Mouse (Mus musculus): ENCODE data around the gene Clstn1. TPM values are rescaled to one million over a fixed set of nuclear protein-coding genes. Genes with fewer than 3 reads are reported as not detected.

The Clstn1 gene
- total RNA-seq, 1 experiment from 2014 or later = 15.2 TPM

- no peak for ATAC-seq (replicated peaks in 1 of 2; ENCODE audit: insufficient read depth in 1 of 2, low FRiP score in 2 of 2, low TSS enrichment in 1 of 2, low read depth in 1 of 2, poor library complexity in 2 of 2, severe bottlenecking in 2 of 2)
Measured at GRCm38 (mm10) chr4:149562905-149563347, 23.3 kb upstream of the Clstn1 start.

GRCm38 (mm10) chr4:149563941-149564361, 22.3 kb upstream of the Clstn1 start:
- ATAC-seq (replicated peaks in 1 of 2; ENCODE audit: insufficient read depth in 1 of 2, low FRiP score in 2 of 2, low TSS enrichment in 1 of 2, low read depth in 1 of 2, poor library complexity in 2 of 2, severe bottlenecking in 2 of 2) = no peak

GRCm38 (mm10) chr4:149564452-149565407, 21.5 kb upstream of the Clstn1 start:
- ATAC-seq (replicated peaks in 1 of 2; ENCODE audit: insufficient read depth in 1 of 2, low FRiP score in 2 of 2, low TSS enrichment in 1 of 2, low read depth in 1 of 2, poor library complexity in 2 of 2, severe bottlenecking in 2 of 2) = no peak

- ATAC-seq (replicated peaks in 1 of 2; ENCODE audit: insufficient read depth in 1 of 2, low FRiP score in 2 of 2, low TSS enrichment in 1 of 2, low read depth in 1 of 2, poor library complexity in 2 of 2, severe bottlenecking in 2 of 2) = no peak
Measured at GRCm38 (mm10) chr4:149567432-149568026, 18.7 kb upstream of the Clstn1 start.

DNA sequence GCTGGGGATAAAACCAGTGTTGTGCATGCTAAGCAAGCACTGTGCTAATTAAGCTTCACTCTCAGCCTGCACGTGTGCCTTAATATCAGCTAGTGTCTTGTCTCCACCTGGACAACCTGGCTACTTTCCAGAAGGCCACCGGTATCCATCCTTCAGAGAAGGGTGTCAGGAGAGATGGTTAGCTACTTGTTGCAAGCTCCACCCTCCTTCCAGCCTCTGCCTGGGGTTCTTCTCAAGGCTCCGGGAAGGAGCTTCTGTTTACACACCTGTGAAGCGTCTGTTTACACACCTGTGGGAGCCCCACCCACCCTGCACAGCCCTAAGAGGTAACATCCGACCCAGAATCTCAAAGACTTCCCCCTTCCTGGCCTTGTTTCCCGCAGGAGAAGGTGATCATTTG, 17.6 kb upstream of the Clstn1 start:
- no peak for ATAC-seq (replicated peaks in 1 of 2; ENCODE audit: insufficient read depth in 1 of 2, low FRiP score in 2 of 2, low TSS enrichment in 1 of 2, low read depth in 1 of 2, poor library complexity in 2 of 2, severe bottlenecking in 2 of 2)

DNA sequence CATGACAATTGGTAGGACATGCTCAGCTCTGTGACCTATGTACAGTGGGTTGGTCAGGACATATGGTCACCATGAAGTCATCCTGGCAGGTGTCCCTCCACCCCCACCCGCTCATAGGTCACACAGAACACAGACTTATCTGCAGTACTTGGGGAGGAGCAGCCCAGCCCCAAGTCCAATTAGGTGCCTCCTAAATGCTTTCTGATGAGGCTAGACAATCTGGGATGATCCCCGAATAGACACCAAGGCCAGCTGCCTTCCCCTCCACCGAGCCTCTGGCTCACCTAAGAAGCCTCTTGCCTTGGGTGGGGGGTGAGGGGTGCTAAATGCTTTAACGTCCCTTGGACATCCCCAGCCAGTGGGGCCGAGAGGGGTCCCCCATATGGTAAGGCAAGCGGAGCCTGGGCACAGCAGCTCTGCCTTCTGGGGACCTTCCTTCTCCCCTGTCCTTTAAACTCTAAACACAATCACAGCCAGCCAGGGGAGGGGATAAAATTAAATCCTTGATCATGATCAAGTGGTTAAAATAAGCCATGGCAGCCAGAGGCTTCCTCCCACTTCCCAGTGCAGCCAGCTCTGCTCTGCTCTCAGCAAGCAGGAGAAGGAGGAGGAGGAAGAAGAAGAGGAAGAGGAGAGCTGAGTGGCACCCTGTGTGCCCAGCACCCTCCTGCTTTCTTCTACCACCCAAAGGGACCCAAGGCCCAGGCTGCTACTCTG, 16.3 kb upstream of the Clstn1 start:
- no peak for ATAC-seq (replicated peaks in 1 of 2; ENCODE audit: insufficient read depth in 1 of 2, low FRiP score in 2 of 2, low TSS enrichment in 1 of 2, low read depth in 1 of 2, poor library complexity in 2 of 2, severe bottlenecking in 2 of 2)

GRCm38 (mm10) chr4:149570498-149570863, 15.8 kb upstream of the Clstn1 start:
- no peak for ATAC-seq (replicated peaks in 1 of 2; ENCODE audit: insufficient read depth in 1 of 2, low FRiP score in 2 of 2, low TSS enrichment in 1 of 2, low read depth in 1 of 2, poor library complexity in 2 of 2, severe bottlenecking in 2 of 2)

DNA sequence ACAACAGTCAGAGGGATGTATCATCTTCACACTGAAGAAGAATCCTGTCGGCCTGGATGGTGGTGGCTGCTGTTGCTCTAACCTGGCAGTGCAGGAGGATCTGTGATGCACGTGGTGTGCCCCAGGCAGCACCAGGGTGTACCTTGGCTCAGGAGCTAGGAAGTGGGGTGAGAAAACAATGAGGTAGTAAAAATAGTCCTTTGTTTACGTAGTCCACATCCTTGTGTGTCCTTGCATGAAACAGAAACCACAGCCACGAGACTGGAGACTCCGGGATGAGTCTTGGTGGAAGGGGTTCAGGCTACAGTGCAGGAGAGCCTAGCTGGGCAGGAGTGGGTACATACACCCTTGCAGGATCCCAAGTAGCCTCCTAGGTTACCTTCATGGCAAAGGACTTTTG, 15.1 kb upstream of the Clstn1 start:
- no peak for ATAC-seq (replicated peaks in 1 of 2; ENCODE audit: insufficient read depth in 1 of 2, low FRiP score in 2 of 2, low TSS enrichment in 1 of 2, low read depth in 1 of 2, poor library complexity in 2 of 2, severe bottlenecking in 2 of 2)

- peak in 1 of 2 experiments; percentile 26; a peak in 1 of 4 replicates for ATAC-seq (replicated peaks in 1 of 2; ENCODE audit: insufficient read depth in 1 of 2, low FRiP score in 2 of 2, low TSS enrichment in 1 of 2, low read depth in 1 of 2, poor library complexity in 2 of 2, severe bottlenecking in 2 of 2)
Measured at GRCm38 (mm10) chr4:149571651-149572149, 14.6 kb upstream of the Clstn1 start.

DNA sequence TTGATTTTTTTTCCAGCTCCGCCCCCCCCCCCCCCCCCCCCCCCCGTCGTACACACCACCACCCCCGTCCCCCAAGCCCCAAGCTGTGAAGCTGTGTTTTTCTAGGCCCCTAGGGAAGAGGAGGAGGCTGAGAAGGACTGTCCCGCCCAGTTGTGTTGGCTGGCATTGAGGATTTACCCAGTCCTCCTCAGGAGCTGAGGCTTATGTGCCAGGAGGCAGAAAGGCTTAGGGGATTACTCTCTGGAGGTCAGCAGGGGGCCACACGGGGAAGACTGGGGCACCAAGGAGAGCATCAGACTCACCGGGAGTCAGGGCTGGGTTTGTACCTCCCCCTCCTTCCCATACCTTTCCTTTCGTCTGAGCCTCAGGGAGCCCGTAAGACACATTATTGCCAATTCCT, 13.8 kb upstream of the Clstn1 start:
- no peak for ATAC-seq (replicated peaks in 1 of 2; ENCODE audit: insufficient read depth in 1 of 2, low FRiP score in 2 of 2, low TSS enrichment in 1 of 2, low read depth in 1 of 2, poor library complexity in 2 of 2, severe bottlenecking in 2 of 2)

DNA sequence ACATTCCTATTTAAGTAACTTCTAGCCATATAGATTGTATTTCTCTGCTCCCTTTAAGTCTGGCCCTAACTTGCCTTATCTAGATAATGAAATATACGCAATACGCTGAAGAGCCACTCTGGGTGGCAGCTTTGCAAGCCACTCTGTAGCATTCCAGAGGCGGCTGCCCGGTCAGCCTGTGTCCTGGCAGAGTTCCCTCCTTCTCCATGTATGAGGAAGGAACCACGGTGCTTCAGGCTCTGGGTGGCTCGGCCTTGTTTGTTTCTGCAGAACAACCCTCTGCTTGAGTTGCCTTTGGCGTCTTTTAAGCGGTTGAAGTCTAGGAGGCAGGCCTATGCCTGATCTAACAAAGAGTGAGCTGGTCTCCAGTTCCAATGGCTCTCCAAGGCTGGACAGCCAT, 13.4 kb upstream of the Clstn1 start:
- ATAC-seq (replicated peaks in 1 of 2; ENCODE audit: insufficient read depth in 1 of 2, low FRiP score in 2 of 2, low TSS enrichment in 1 of 2, low read depth in 1 of 2, poor library complexity in 2 of 2, severe bottlenecking in 2 of 2) = no peak

- ATAC-seq (replicated peaks in 1 of 2; ENCODE audit: insufficient read depth in 1 of 2, low FRiP score in 2 of 2, low TSS enrichment in 1 of 2, low read depth in 1 of 2, poor library complexity in 2 of 2, severe bottlenecking in 2 of 2) = no peak
Measured at GRCm38 (mm10) chr4:149574391-149574821, 11.9 kb upstream of the Clstn1 start.

DNA sequence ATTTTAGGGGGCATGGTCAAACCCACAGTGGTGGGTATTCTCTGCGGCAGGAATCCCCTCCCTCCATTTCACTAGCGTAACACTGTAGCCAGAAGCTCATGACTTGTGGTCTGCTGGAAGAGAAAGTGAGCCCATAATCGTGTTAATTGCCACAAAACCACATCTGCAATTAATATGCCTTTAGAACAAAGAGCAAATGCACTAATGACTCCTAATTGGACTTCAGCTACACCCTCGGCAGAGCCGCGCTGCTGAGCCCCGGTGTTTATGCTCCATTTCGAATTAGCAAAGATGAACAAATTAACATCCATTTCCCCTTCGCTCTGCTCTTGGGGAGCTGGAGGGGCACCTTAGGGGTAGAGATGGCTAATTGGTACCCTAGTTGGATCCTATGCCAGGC, 10.2 kb upstream of the Clstn1 start:
- no peak for ATAC-seq (replicated peaks in 1 of 2; ENCODE audit: insufficient read depth in 1 of 2, low FRiP score in 2 of 2, low TSS enrichment in 1 of 2, low read depth in 1 of 2, poor library complexity in 2 of 2, severe bottlenecking in 2 of 2)

DNA sequence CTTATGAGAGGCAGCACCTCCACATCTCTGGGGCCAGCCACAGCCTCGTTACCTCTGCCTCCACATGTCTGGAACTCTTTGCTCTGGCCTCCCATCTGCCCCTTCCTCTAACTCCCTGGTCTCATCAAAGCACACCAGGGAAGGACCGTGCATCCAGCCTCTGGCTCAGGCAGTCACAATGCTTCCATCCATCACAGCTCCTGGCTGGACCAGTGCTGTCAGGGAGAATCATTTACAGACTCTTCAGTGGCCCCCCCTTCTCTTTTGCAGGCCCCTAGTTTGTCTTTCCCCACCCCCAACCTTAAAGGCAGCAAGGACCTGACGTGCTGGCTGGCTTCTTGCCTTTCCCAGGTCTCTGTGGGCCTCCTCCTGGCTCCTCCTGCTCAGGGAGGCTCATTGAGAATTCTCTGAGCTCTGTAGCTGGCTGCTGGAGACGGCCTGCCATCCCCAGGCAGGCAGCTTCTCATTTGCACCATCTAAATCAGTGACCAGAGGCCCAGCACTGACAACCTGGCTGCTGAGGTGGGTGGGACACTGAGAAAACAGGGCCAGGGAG, 9.2 kb upstream of the Clstn1 start:
- ATAC-seq (replicated peaks in 1 of 2; ENCODE audit: insufficient read depth in 1 of 2, low FRiP score in 2 of 2, low TSS enrichment in 1 of 2, low read depth in 1 of 2, poor library complexity in 2 of 2, severe bottlenecking in 2 of 2) = no peak

- no peak for ATAC-seq (replicated peaks in 1 of 2; ENCODE audit: insufficient read depth in 1 of 2, low FRiP score in 2 of 2, low TSS enrichment in 1 of 2, low read depth in 1 of 2, poor library complexity in 2 of 2, severe bottlenecking in 2 of 2)
Measured at GRCm38 (mm10) chr4:149578085-149578681, 8.1 kb upstream of the Clstn1 start.

DNA sequence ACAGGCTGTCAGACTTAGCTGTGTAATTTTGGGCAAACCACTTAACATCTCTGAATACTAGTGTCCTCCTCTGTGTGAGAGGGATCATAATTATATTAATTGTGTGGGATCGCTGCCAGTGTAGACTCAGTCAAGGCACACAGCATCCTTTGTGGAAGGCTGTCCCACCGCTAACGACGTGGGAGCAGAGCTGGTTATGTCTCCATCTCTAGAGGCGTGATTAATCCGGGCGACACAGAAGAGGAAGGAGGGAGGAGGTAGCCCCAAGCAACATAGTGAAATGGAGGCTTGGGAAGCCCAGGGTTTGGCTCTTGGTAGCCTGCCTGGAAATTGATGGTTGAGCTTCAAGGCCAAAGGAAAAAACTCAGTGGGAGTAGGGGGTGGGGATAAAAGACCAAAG, 7.4 kb upstream of the Clstn1 start:
- ATAC-seq (replicated peaks in 1 of 2; ENCODE audit: insufficient read depth in 1 of 2, low FRiP score in 2 of 2, low TSS enrichment in 1 of 2, low read depth in 1 of 2, poor library complexity in 2 of 2, severe bottlenecking in 2 of 2) = no peak

DNA sequence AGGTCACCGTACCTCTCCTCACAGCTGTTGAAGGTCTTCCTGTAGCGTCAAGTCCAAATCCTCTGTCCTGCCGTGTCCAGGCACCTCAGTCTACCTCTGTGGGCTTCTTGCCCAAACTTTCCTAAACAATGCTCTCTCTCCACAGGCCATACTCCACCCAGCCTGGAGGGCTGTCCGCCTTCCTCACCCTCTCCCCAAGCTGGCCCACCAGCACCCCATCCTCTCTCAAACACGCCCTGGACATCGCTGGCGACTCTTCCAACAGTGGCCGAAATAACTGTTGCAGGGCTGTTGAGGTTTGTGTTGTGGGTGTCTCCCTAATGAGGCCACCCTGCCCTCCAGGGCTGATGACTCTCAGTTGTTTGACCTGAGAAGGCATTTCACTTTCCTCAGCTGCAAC, 1.0 kb upstream of the Clstn1 start:
- no peak for ATAC-seq (replicated peaks in 1 of 2; ENCODE audit: insufficient read depth in 1 of 2, low FRiP score in 2 of 2, low TSS enrichment in 1 of 2, low read depth in 1 of 2, poor library complexity in 2 of 2, severe bottlenecking in 2 of 2)

Measured in hematopoietic stem cell, adult 5-6 weeks (primary cell).